Mouse (Mus musculus) CH12.LX (cell line): ENCODE data around the gene Sf3a3. TPM values are rescaled to one million over a fixed set of nuclear protein-coding genes. Genes with fewer than 3 reads are reported as not detected.
A peak's percentile ranks its signal among the peaks of the same experiment; 100 is the strongest.

Experiments used
- DNase-seq: peaks from one replicate; pipeline ENCODE4 v3.0.0-alpha.2; 2013; ENCODE audit errors: extremely low read depth
- H3K27ac ChIP-seq: 2 replicates; pipeline ENCODE4 v1.5.1; 2012; ENCODE audit warnings: low read depth, mild to moderate bottlenecking, control low read depth, moderate library complexity; ENCODE audit not compliant: insufficient read depth
- H3K27me3 ChIP-seq: replicated peaks from 2 replicates; pipeline ENCODE3; 2012; ENCODE audit warnings: inconsistent platforms
- H3K36me3 ChIP-seq, 2 experiments: replicated peaks in 1 of 2; 2 replicates each; pipeline versions ENCODE3 to v1.6.1; 2012; ENCODE audit warnings: inconsistent platforms in 1 of 2, low read length in 1 of 2, mild to moderate bottlenecking in 1 of 2, mixed read lengths in 1 of 2, moderate library complexity in 1 of 2; ENCODE audit not compliant: control insufficient read depth in 1 of 2, insufficient read depth in 1 of 2
- H3K4me1 ChIP-seq, 2 experiments: 2 replicates each; pipeline ENCODE4 v1.6.1; 2012; ENCODE audit warnings: inconsistent platforms in 1 of 2, moderate library complexity in 1 of 2; ENCODE audit not compliant: insufficient read depth in 2 of 2, control insufficient read depth in 1 of 2
- H3K4me2 ChIP-seq: 2 replicates; pipeline ENCODE4 v1.6.1; 2012; ENCODE audit warnings: low read depth, mild to moderate bottlenecking, control low read depth; ENCODE audit not compliant: poor library complexity, insufficient read depth, severe bottlenecking
- H3K4me3 ChIP-seq, 3 experiments: fragments of 150-350 bp in 1 of 3; sonication (generic) in 1 of 3; replicated peaks in 1 of 3; 2 replicates each; pipeline versions ENCODE3 to v1.5.1; 2011 to 2012; ENCODE audit warnings: low read depth in 2 of 3, low read length in 2 of 3, mild to moderate bottlenecking in 2 of 3, moderate library complexity in 2 of 3, control low read depth in 1 of 3, improper control_type of control experiment in 1 of 3, inconsistent platforms in 1 of 3, mixed read lengths in 1 of 3; ENCODE audit not compliant: poor library complexity in 1 of 3
- H3K79me2 ChIP-seq: replicated peaks from 2 replicates; pipeline ENCODE4 v1.6.1; 2012; ENCODE audit warnings: mild to moderate bottlenecking, moderate library complexity; ENCODE audit not compliant: control insufficient read depth, poor library complexity, insufficient read depth, severe bottlenecking; ENCODE audit errors: extremely low read depth
- H3K9ac ChIP-seq: 2 replicates; pipeline ENCODE4 v1.6.1; 2012; ENCODE audit warnings: low read depth, mild to moderate bottlenecking, control low read depth, moderate library complexity; ENCODE audit not compliant: insufficient read depth
- H3K9me3 ChIP-seq: replicated peaks from 2 replicates; pipeline ENCODE3; 2012; ENCODE audit warnings: low read length, inconsistent platforms, mixed read lengths
- BHLHE40 ChIP-seq: IDR thresholded peaks from 2 replicates; pipeline ENCODE4 v1.6.1; 2011; ENCODE audit warnings: mild to moderate bottlenecking, low read depth, low read length, improper control_type of control experiment
- CHD1 ChIP-seq: IDR thresholded peaks from 2 replicates; pipeline ENCODE4 v1.6.1; 2012; ENCODE audit warnings: low read depth, low read length, improper control_type of control experiment, inconsistent platforms
- CTCF ChIP-seq, 2 experiments: IDR thresholded peaks in 1 of 2; conservative IDR thresholded peaks in 1 of 2; 2 replicates each; pipeline ENCODE4 v1.5.1; 2011 to 2012; ENCODE audit warnings: low read depth in 2 of 2, low read length in 2 of 2, improper control_type of control experiment in 1 of 2, inconsistent platforms in 1 of 2, mild to moderate bottlenecking in 1 of 2, moderate library complexity in 1 of 2
- E2F4 ChIP-seq: IDR thresholded peaks from 2 replicates; pipeline ENCODE4 v1.6.1; 2011; ENCODE audit warnings: low read depth, low read length, improper control_type of control experiment; ENCODE audit not compliant: insufficient replicate concordance
- ELF1 ChIP-seq: IDR thresholded peaks from 2 replicates; pipeline ENCODE4 v1.6.1; 2014; ENCODE audit warnings: low read depth, mild to moderate bottlenecking, inconsistent platforms, low read length, improper control_type of control experiment
- EP300 ChIP-seq: IDR thresholded peaks from 2 replicates; pipeline ENCODE4 v1.6.1; 2011; ENCODE audit warnings: low read length, improper control_type of control experiment
- ETS1 ChIP-seq: conservative IDR thresholded peaks from 2 replicates; pipeline ENCODE4 v1.6.1; 2012; ENCODE audit warnings: low read depth, mild to moderate bottlenecking, inconsistent platforms, low read length, improper control_type of control experiment, moderate library complexity
- GABPA ChIP-seq: IDR thresholded peaks from 2 replicates; pipeline ENCODE4 v1.6.1; 2012; ENCODE audit warnings: low read depth, low read length, improper control_type of control experiment, inconsistent platforms; ENCODE audit not compliant: insufficient replicate concordance
- IRF4 ChIP-seq: IDR thresholded peaks from 2 replicates; pipeline ENCODE4 v1.6.1; 2014; ENCODE audit warnings: low read depth, mild to moderate bottlenecking, inconsistent platforms, low read length, improper control_type of control experiment
- JUN ChIP-seq: IDR thresholded peaks from 2 replicates; pipeline ENCODE4 v1.6.1; 2011; ENCODE audit warnings: low read depth, mild to moderate bottlenecking, low read length, improper control_type of control experiment, moderate library complexity; ENCODE audit not compliant: insufficient read depth
- MAFK ChIP-seq: IDR thresholded peaks from 2 replicates; pipeline ENCODE4 v1.6.1; 2011; ENCODE audit warnings: low read length, improper control_type of control experiment; ENCODE audit not compliant: insufficient replicate concordance
- MAX ChIP-seq: IDR thresholded peaks from 2 replicates; pipeline ENCODE4 v1.6.1; 2011; ENCODE audit warnings: low read length, improper control_type of control experiment
- MEF2A ChIP-seq: IDR thresholded peaks from 2 replicates; pipeline ENCODE4 v1.6.1; 2014; ENCODE audit warnings: low read depth, mild to moderate bottlenecking, inconsistent platforms, low read length, improper control_type of control experiment, borderline replicate concordance
- MXI1 ChIP-seq: IDR thresholded peaks from 2 replicates; pipeline ENCODE4 v1.6.1; 2011; ENCODE audit warnings: mild to moderate bottlenecking, low read depth, low read length, improper control_type of control experiment
- MYC ChIP-seq: IDR thresholded peaks from 2 replicates; pipeline ENCODE4 v1.6.1; 2011; ENCODE audit warnings: low read depth, mild to moderate bottlenecking, improper control_type of control experiment, low read length
- NELFE ChIP-seq: IDR thresholded peaks from 2 replicates; pipeline ENCODE4 v1.6.1; 2011; ENCODE audit warnings: low read depth, low read length, improper control_type of control experiment
- PAX5 ChIP-seq: IDR thresholded peaks from 2 replicates; pipeline ENCODE4 v1.6.1; 2012; ENCODE audit warnings: low read length, inconsistent platforms, mixed read lengths
- POLR2AphosphoS2 ChIP-seq: IDR thresholded peaks from 2 replicates; pipeline ENCODE4 v1.6.1; 2011; ENCODE audit warnings: low read depth, low read length, improper control_type of control experiment
- RAD21 ChIP-seq: IDR thresholded peaks from 2 replicates; pipeline ENCODE4 v1.6.1; 2011; ENCODE audit warnings: low read depth, mild to moderate bottlenecking, low read length, improper control_type of control experiment, moderate library complexity
- SIN3A ChIP-seq: IDR thresholded peaks from 2 replicates; pipeline ENCODE4 v1.6.1; 2012; ENCODE audit warnings: low read length, improper control_type of control experiment, inconsistent platforms
- SMC3 ChIP-seq: IDR thresholded peaks from 2 replicates; pipeline ENCODE4 v1.6.1; 2011; ENCODE audit warnings: low read depth, low read length, improper control_type of control experiment
- TBP ChIP-seq: conservative IDR thresholded peaks from 2 replicates; pipeline ENCODE4 v1.6.1; 2011; ENCODE audit warnings: low read depth, low read length, improper control_type of control experiment
- TCF12 ChIP-seq: IDR thresholded peaks from 2 replicates; pipeline ENCODE4 v1.6.1; 2014; ENCODE audit warnings: low read depth, mild to moderate bottlenecking, inconsistent platforms, low read length, improper control_type of control experiment
- UBTF ChIP-seq: IDR thresholded peaks from 2 replicates; pipeline ENCODE4 v1.6.1; 2012; ENCODE audit warnings: low read depth, mild to moderate bottlenecking, inconsistent platforms, low read length, improper control_type of control experiment, moderate library complexity
- USF1 ChIP-seq: IDR thresholded peaks from 2 replicates; pipeline ENCODE4 v1.6.1; 2014; ENCODE audit warnings: low read depth, mild to moderate bottlenecking, inconsistent platforms, low read length, improper control_type of control experiment
- USF2 ChIP-seq: conservative IDR thresholded peaks from 2 replicates; pipeline ENCODE4 v1.6.1; 2011; ENCODE audit warnings: low read depth, low read length, improper control_type of control experiment
- ZC3H11A ChIP-seq: IDR thresholded peaks from 2 replicates; pipeline ENCODE4 v1.6.1; 2012; ENCODE audit warnings: low read depth, mild to moderate bottlenecking, inconsistent platforms, low read length, improper control_type of control experiment
- ZKSCAN1 ChIP-seq: IDR thresholded peaks from 2 replicates; pipeline ENCODE4 v1.6.1; 2012; ENCODE audit warnings: low read depth, inconsistent platforms, low read length, improper control_type of control experiment, borderline replicate concordance
- ZNF384 ChIP-seq: IDR thresholded peaks from 2 replicates; pipeline ENCODE4 v1.6.1; 2012; ENCODE audit warnings: low read depth, low read length, improper control_type of control experiment, inconsistent platforms
- dilution Hi-C: fragments of 300-500 bp; cut with MboI; formaldehyde crosslinking; loops from 2 replicates; pipeline ENCODE4 v1.14.3; 2020; ENCODE audit warnings: low sequenced_read_pairs; ENCODE audit not compliant: extremely low pct_unique_long_range_greater_than_20kb, extremely low pct_ligation_motif_present
- in situ Hi-C: fragments of 300-500 bp; cut with MboI; formaldehyde crosslinking; loops from 3 replicates; pipeline ENCODE4 v1.14.3; 2019; ENCODE audit warnings: low sequenced_read_pairs, low pct_ligation_motif_present, low pct_unique_long_range_greater_than_20kb, mixed read lengths
- polyA plus RNA-seq: library from polyadenylated mRNA; unstranded; fragments of >175 nt; gene quantifications from 2 replicates; pipeline ENCODE4 v1.2.1, GENCODE M21; 2012; ENCODE audit warnings: low read depth; ENCODE audit not compliant: insufficient read length
- total RNA-seq, 2 experiments: library from RNA; depleted of rRNA; stranded (reverse); fragments of 300-350 nt in 1 of 2; fragments of >200 nt in 1 of 2; gene quantifications; 2 replicates each; pipeline ENCODE4 v1.2.3; 2012 to 2014

Gene Sf3a3
- total and polyA plus RNA-seq, 3 experiments: 100 to 134 (median 122) TPM

GRCm38 (mm10) chr4:124675037-124675436 lies 39.5 kb upstream of the Sf3a3 start (continued):
- TF ChIP-seq PAX5: no peak
- peak; percentile 83 for TF ChIP-seq RAD21
- no peak for TF ChIP-seq EP300
- no peak for TF ChIP-seq ETS1
- TF ChIP-seq SIN3A: no peak
- TF ChIP-seq ZC3H11A: no peak
- TF ChIP-seq MAX: no peak
- peak; percentile 66 for TF ChIP-seq SMC3
- TF ChIP-seq ZKSCAN1: no peak
- peak; percentile 10; the same call in 1 of the 2 replicates for TF ChIP-seq IRF4
- no peak for TF ChIP-seq MYC

GRCm38 (mm10) chr4:124675958-124676357 lies 38.6 kb upstream of the Sf3a3 start:
- in situ Hi-C loops: loop anchor here (10.0 kb wide), 2 partner anchors 451 to 731 kb away; no protein-coding TSS in a partner anchor
- Histone ChIP-seq H3K4me1 (peaks cover 11 to 28% of the 10 kb centered on the region in 2 experiments), H3K36me3 (peaks cover 34 to 60% of the 10 kb centered on the region in 2 experiments), H3K4me3 (no peak overlapping the region), H3K9me3 (no peaks in the 10 kb centered on the region), H3K9ac (no peak overlapping the region), H3K27me3 (no peaks in the 10 kb centered on the region), H3K4me2 (no peak overlapping the region), H3K79me2 (no peaks in the 10 kb centered on the region), H3K27ac (no peak overlapping the region)
- dilution Hi-C loops: no loop called here
- peak; percentile 52; the same call in 1 of the 2 replicates for TF ChIP-seq POLR2AphosphoS2
- TF ChIP-seq CHD1: no peak
- DNase-seq: no peak

- H3K27ac ChIP-seq: no peak overlapping the region
- dilution Hi-C loops: no loop called here
- TF ChIP-seq TCF12 (no peak), PAX5 (no peak), ZKSCAN1 (no peak), ZC3H11A (no peak), USF1 (no peak), TBP (no peak), UBTF (no peak), EP300 (no peak), CHD1 (no peak), ELF1 (no peak), NELFE (no peak), MEF2A (no peak), POLR2AphosphoS2 (no peak), SIN3A (no peak), MXI1 (peak; percentile 54; the same call in 1 of the 2 replicates), SMC3 (peak; percentile 32), ETS1 (no peak), USF2 (no peak), IRF4 (no peak), ZNF384 (no peak), E2F4 (no peak), MAFK (no peak), GABPA (no peak), RAD21 (peak; percentile 64), MAX (peak; percentile 82), BHLHE40 (no peak), JUN (no peak), CTCF (conservative IDR thresholded peaks at IDR 0.05 in 1 of 2, IDR thresholded peaks at IDR 0.05 in 1 of 2; ENCODE audit: low read depth in 2 of 2, low read length in 2 of 2) (peak; percentile 21 to 70; a peak in 3 of 4 replicates)
Observed at GRCm38 (mm10) chr4:124682270-124682669, 32.3 kb upstream of the Sf3a3 start.

More at GRCm38 (mm10) chr4:124682270-124682669, 32.3 kb upstream of the Sf3a3 start:
- H3K9me3 ChIP-seq: no peaks in the 10 kb centered on the region
- in situ Hi-C loops: no loop called here
- DNase-seq: no peak
- no peaks in the 10 kb centered on the region for H3K27me3 ChIP-seq
- peaks cover 0 to 4% of the 10 kb centered on the region in 2 experiments; a peak in 1 of 4 replicates for H3K4me1 ChIP-seq
- H3K36me3 ChIP-seq: peaks cover 75 to 94% of the 10 kb centered on the region in 2 experiments
- no peak overlapping the region for H3K4me3 ChIP-seq
- H3K4me2 ChIP-seq: no peak overlapping the region
- H3K79me2 ChIP-seq: peaks cover 24% of the 10 kb centered on the region
- no peak overlapping the region for H3K9ac ChIP-seq
